Mouse (Mus musculus) bone marrow macrophage, adult 2 months (primary cell): ENCODE results near the gene Col3a1.

ENCODE experiments used
- CTCF ChIP-seq: IDR thresholded peaks from 2 replicates; pipeline ENCODE4 v1.5.1; 2012; ENCODE audit warnings: low read depth, mild to moderate bottlenecking, low read length, moderate library complexity
- POLR2A ChIP-seq: IDR thresholded peaks from 2 replicates; pipeline ENCODE4 v1.6.1; 2012; ENCODE audit warnings: mild to moderate bottlenecking, low read depth, low read length, borderline replicate concordance

- TF ChIP-seq CTCF: no peak
- no peak for TF ChIP-seq POLR2A
Observed at GRCm38 (mm10) chr1:45320861-45321260, 9.5 kb downstream of the Col3a1 start.
